Mouse (Mus musculus): Measurements from ENCODE around the gene Pik3cb. TPM values are rescaled to one million over a fixed set of nuclear protein-coding genes. Genes with fewer than 3 reads are reported as not detected.
A peak's percentile ranks its signal among the peaks of the same experiment; 100 is the strongest.

The Pik3cb gene
- polyA plus RNA-seq, 1 experiment from 2014 or later = 4.8 TPM

DNA sequence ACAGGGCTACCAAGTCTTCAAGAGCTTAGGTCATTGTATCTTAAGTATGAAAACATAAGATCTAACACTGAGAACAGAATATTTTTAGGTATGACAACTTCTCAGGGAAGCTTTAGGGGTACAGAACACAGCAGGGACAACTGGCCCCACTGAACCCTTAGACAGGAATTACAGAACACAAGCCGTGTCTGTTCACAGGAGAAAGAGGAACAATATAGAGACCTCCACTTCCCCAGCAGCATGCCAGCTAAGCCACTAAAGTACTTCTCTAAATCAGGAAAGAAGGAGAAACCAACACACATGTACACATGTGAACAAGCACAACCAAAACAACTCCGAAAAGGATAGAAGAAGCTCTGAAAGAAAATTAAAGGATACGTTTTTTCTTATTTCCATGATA lies 30.8 kb downstream of the Pik3cb start:
- no peaks in the 10 kb centered on the region for H3K27me3 ChIP-seq (replicated peaks)
- 37% methylated on average over 3 of the region's 3 CpGs for WGBS (ENCODE audit: insufficient replicate concordance)

GRCm38 (mm10) chr9:99104449-99104848 lies 36.0 kb downstream of the Pik3cb start:
- Histone ChIP-seq H3K36me3 (peaks cover 44% of the 10 kb centered on the region), H3K9me3 (replicated peaks) (no peaks in the 10 kb centered on the region), H3K4me1 (peaks cover 30% of the 10 kb centered on the region), H3K27ac (no peak overlapping the region), H3K4me2 (no peak overlapping the region), H3K4me3 (no peak overlapping the region), H3K27me3 (replicated peaks) (no peaks in the 10 kb centered on the region), H3K9ac (no peak overlapping the region)
- no peak for ATAC-seq
- WGBS (ENCODE audit: insufficient replicate concordance) = 86% methylated on average over 2 of the region's 2 CpGs

More for the DNA sequence above, 30.8 kb downstream of the Pik3cb start:
- H3K27ac ChIP-seq = 0 out of 2 replicates have a peak overlapping the region, but pooled peaks have one; percentile 15
- 0 out of 2 replicates have a peak overlapping the region, but pooled peaks have one; percentile 10 for H3K4me2 ChIP-seq
- H3K36me3 ChIP-seq = peaks cover 25% of the 10 kb centered on the region
- ATAC-seq = no peak
- no peak overlapping the region for H3K9ac ChIP-seq
- H3K9me3 ChIP-seq (replicated peaks) = no peaks in the 10 kb centered on the region
- peaks cover 31% of the 10 kb centered on the region for H3K4me1 ChIP-seq
- H3K4me3 ChIP-seq = no peak overlapping the region

- H3K4me1 ChIP-seq = peaks cover 32% of the 10 kb centered on the region
- H3K9ac ChIP-seq = no peak overlapping the region
- no peaks in the 10 kb centered on the region for H3K9me3 ChIP-seq (replicated peaks)
- 57% methylated on average over 3 of the region's 3 CpGs for WGBS (ENCODE audit: insufficient replicate concordance)
- H3K27ac ChIP-seq = no peak overlapping the region
- peaks cover 44% of the 10 kb centered on the region for H3K36me3 ChIP-seq
- H3K4me2 ChIP-seq = no peak overlapping the region
- no peak for ATAC-seq
- H3K4me3 ChIP-seq = no peak overlapping the region
- H3K27me3 ChIP-seq (replicated peaks) = no peaks in the 10 kb centered on the region
Measured at GRCm38 (mm10) chr9:99103865-99104264, 36.6 kb downstream of the Pik3cb start.

DNA sequence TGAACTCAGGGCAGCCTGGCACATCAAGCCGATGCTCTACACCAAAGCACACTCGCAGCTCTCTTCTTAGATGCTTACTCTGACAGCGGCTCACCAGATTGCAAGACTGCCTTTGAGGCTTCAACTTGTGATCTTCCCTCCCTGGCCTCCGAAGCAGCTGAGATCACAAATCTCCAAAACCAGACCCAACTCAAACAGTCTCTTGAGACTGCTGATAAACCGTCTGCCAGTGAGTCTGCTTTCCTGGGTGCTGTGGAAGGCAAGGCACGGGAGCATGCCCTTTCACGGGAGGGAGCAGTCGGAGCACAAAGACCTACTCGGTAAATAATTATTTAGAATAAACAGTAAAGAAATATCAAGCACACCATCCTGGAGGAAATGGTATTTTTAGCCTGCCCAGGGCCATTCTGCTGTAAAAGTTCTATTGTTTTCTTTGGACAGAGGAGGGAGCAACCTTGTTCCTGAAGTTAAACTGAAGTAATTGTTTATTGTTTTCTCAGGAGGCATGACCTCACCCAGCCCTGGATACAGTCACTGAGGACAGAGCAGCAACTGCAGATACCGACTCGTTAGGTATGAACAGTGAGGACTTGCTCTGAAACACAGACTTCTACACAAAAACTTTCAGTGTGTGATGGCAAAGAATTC lies 41.8 kb downstream of the Pik3cb start:
- Histone ChIP-seq H3K36me3 (peaks cover 37% of the 10 kb centered on the region), H3K27ac (peak overlapping the region; percentile 51; the same call in 1 of the 2 replicates), H3K4me1 (peaks cover 61% of the 10 kb centered on the region), H3K9ac (no peak overlapping the region), H3K27me3 (replicated peaks) (no peaks in the 10 kb centered on the region), H3K4me3 (no peak overlapping the region), H3K9me3 (replicated peaks) (no peaks in the 10 kb centered on the region), H3K4me2 (peak overlapping the region; percentile 25; the same call in 1 of the 2 replicates)
- WGBS (ENCODE audit: insufficient replicate concordance) = 31% methylated on average over 11 of the region's 11 CpGs
- peak; percentile 80 for ATAC-seq

DNA sequence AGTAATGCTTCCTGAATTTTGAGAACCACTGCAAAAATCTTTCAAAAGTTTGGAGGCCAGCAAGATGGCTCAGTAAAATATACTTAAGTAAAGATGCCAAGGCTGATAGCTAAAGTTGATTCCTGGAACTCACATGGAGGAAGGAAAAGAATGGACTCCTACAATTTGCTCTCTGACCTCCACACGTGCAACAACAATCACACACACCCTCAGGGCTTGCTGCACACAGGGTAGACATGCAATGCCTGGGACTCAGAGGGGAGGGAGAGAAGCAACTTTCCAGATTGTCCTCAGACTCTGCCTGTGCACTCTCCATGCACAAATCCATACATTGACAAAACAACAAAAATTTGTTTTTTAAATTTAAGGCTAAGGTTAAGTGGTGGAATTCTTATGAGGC lies 42.8 kb downstream of the Pik3cb start:
- H3K36me3 ChIP-seq = peaks cover 44% of the 10 kb centered on the region
- no peak for ATAC-seq
- H3K27ac ChIP-seq = no peak overlapping the region
- 62% methylated on average over 1 of the region's 1 CpGs for WGBS (ENCODE audit: insufficient replicate concordance)
- peaks cover 59% of the 10 kb centered on the region for H3K4me1 ChIP-seq
- no peak overlapping the region for H3K4me2 ChIP-seq
- no peaks in the 10 kb centered on the region for H3K27me3 ChIP-seq (replicated peaks)
- no peaks in the 10 kb centered on the region for H3K9me3 ChIP-seq (replicated peaks)
- H3K9ac ChIP-seq = no peak overlapping the region
- H3K4me3 ChIP-seq = no peak overlapping the region

DNA sequence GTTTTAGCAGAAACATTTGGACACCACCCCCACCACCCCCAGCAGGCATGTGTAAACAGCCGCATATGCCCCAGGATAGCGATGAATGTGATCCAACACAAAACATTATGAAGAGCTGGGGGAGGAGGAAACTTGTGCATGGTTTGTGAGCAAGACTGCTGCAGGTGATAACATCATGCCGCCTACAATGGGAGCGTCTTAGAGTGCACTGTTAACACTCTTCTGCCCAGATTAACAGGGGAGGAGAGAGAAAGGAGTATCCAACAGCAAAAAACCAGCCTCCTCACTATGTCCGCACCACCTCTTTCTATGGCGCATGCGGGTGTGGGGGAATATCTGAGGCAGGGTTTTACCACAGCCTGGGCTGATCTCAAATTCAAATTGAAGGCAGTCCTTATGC lies 45.2 kb downstream of the Pik3cb start:
- Histone ChIP-seq H3K27ac (no peak overlapping the region), H3K4me3 (no peak overlapping the region), H3K9me3 (replicated peaks) (no peaks in the 10 kb centered on the region), H3K27me3 (replicated peaks) (no peaks in the 10 kb centered on the region), H3K4me1 (peaks cover 50% of the 10 kb centered on the region), H3K4me2 (no peak overlapping the region), H3K9ac (no peak overlapping the region), H3K36me3 (peaks cover 51% of the 10 kb centered on the region)
- WGBS (ENCODE audit: insufficient replicate concordance) = 52% methylated on average over 7 of the region's 7 CpGs
- peak; percentile 36; the same call in 1 of the 2 replicates for ATAC-seq

- H3K36me3 ChIP-seq = peaks cover 76% of the 10 kb centered on the region
- no peak for ATAC-seq
- H3K4me3 ChIP-seq = no peak overlapping the region
- H3K27me3 ChIP-seq (replicated peaks) = no peaks in the 10 kb centered on the region
- H3K9me3 ChIP-seq (replicated peaks) = no peaks in the 10 kb centered on the region
- H3K27ac ChIP-seq = no peak overlapping the region
- no peak overlapping the region for H3K4me2 ChIP-seq
- peaks cover 6% of the 10 kb centered on the region for H3K4me1 ChIP-seq
- 71% methylated on average over 4 of the region's 4 CpGs for WGBS (ENCODE audit: insufficient replicate concordance)
- H3K9ac ChIP-seq = no peak overlapping the region
Measured at GRCm38 (mm10) chr9:99090546-99090945, 49.9 kb downstream of the Pik3cb start.

GRCm38 (mm10) chr9:99089904-99090303 lies 50.5 kb downstream of the Pik3cb start:
- ATAC-seq = no peak
- Histone ChIP-seq H3K27ac (no peak overlapping the region), H3K9ac (no peak overlapping the region), H3K36me3 (peaks cover 82% of the 10 kb centered on the region), H3K4me2 (no peak overlapping the region), H3K9me3 (replicated peaks) (no peaks in the 10 kb centered on the region), H3K4me1 (no peaks in the 10 kb centered on the region), H3K4me3 (no peak overlapping the region), H3K27me3 (replicated peaks) (no peaks in the 10 kb centered on the region)
- 68% methylated on average over 4 of the region's 4 CpGs for WGBS (ENCODE audit: insufficient replicate concordance)

- H3K9ac ChIP-seq = no peak overlapping the region
- 86% methylated on average over 5 of the region's 5 CpGs for WGBS (ENCODE audit: insufficient replicate concordance)
- no peaks in the 10 kb centered on the region for H3K4me1 ChIP-seq
Measured at GRCm38 (mm10) chr9:99081718-99082117, 58.7 kb downstream of the Pik3cb start.

GRCm38 (mm10) chr9:99081308-99081707 lies 59.1 kb downstream of the Pik3cb start:
- Histone ChIP-seq H3K4me3 (no peak overlapping the region), H3K27me3 (replicated peaks) (no peaks in the 10 kb centered on the region), H3K9me3 (replicated peaks) (no peaks in the 10 kb centered on the region), H3K4me1 (no peaks in the 10 kb centered on the region), H3K27ac (no peak overlapping the region), H3K9ac (no peak overlapping the region), H3K4me2 (no peak overlapping the region), H3K36me3 (peaks cover 37% of the 10 kb centered on the region)
- WGBS (ENCODE audit: insufficient replicate concordance) = 64% methylated on average over 3 of the region's 3 CpGs
- ATAC-seq = no peak

More at GRCm38 (mm10) chr9:99081718-99082117, 58.7 kb downstream of the Pik3cb start:
- H3K36me3 ChIP-seq = peaks cover 41% of the 10 kb centered on the region
- no peak overlapping the region for H3K27ac ChIP-seq
- no peaks in the 10 kb centered on the region for H3K27me3 ChIP-seq (replicated peaks)
- no peak overlapping the region for H3K4me3 ChIP-seq
- no peak overlapping the region for H3K4me2 ChIP-seq
- no peak for ATAC-seq
- H3K9me3 ChIP-seq (replicated peaks) = no peaks in the 10 kb centered on the region

- Histone ChIP-seq H3K4me1 (no peaks in the 10 kb centered on the region), H3K9ac (no peak overlapping the region), H3K36me3 (peaks cover 31% of the 10 kb centered on the region), H3K4me2 (no peak overlapping the region), H3K4me3 (no peak overlapping the region), H3K27ac (no peak overlapping the region), H3K9me3 (replicated peaks) (no peaks in the 10 kb centered on the region), H3K27me3 (replicated peaks) (no peaks in the 10 kb centered on the region)
- no peak for ATAC-seq
- 93% methylated on average over 2 of the region's 2 CpGs for WGBS (ENCODE audit: insufficient replicate concordance)
Measured at GRCm38 (mm10) chr9:99080657-99081056, 59.8 kb downstream of the Pik3cb start.

GRCm38 (mm10) chr9:99074462-99074861 lies 66.0 kb downstream of the Pik3cb start:
- WGBS (ENCODE audit: insufficient replicate concordance) = 49% methylated on average over 2 of the region's 2 CpGs
- no peak overlapping the region for H3K27ac ChIP-seq
- H3K9ac ChIP-seq = no peak overlapping the region

GRCm38 (mm10) chr9:99072538-99072937 lies 67.9 kb downstream of the Pik3cb start:
- H3K4me1 ChIP-seq = no peaks in the 10 kb centered on the region
- WGBS (ENCODE audit: insufficient replicate concordance) = 61% methylated on average over 4 of the region's 4 CpGs
- peaks cover 49% of the 10 kb centered on the region for H3K36me3 ChIP-seq
- no peak overlapping the region for H3K4me3 ChIP-seq
- no peak overlapping the region for H3K27ac ChIP-seq
- H3K27me3 ChIP-seq (replicated peaks) = no peaks in the 10 kb centered on the region
- no peak overlapping the region for H3K4me2 ChIP-seq
- H3K9me3 ChIP-seq (replicated peaks) = no peaks in the 10 kb centered on the region
- H3K9ac ChIP-seq = no peak overlapping the region
- no peak for ATAC-seq

More at GRCm38 (mm10) chr9:99074462-99074861, 66.0 kb downstream of the Pik3cb start:
- ATAC-seq = no peak
- H3K4me3 ChIP-seq = no peak overlapping the region
- no peaks in the 10 kb centered on the region for H3K4me1 ChIP-seq
- H3K9me3 ChIP-seq (replicated peaks) = no peaks in the 10 kb centered on the region
- no peak overlapping the region for H3K4me2 ChIP-seq
- H3K27me3 ChIP-seq (replicated peaks) = no peaks in the 10 kb centered on the region
- H3K36me3 ChIP-seq = peaks cover 40% of the 10 kb centered on the region

Measured in liver, embryonic 12.5 days (tissue).